Mouse (Mus musculus): Measurements from ENCODE around the gene Banp. TPM values are rescaled to one million over a fixed set of nuclear protein-coding genes. Genes with fewer than 3 reads are reported as not detected.
A peak's percentile ranks its signal among the peaks of the same experiment; 100 is the strongest.

Gene Banp
- polyA plus RNA-seq, 1 experiment from 2014 or later: 53.0 TPM

DNA sequence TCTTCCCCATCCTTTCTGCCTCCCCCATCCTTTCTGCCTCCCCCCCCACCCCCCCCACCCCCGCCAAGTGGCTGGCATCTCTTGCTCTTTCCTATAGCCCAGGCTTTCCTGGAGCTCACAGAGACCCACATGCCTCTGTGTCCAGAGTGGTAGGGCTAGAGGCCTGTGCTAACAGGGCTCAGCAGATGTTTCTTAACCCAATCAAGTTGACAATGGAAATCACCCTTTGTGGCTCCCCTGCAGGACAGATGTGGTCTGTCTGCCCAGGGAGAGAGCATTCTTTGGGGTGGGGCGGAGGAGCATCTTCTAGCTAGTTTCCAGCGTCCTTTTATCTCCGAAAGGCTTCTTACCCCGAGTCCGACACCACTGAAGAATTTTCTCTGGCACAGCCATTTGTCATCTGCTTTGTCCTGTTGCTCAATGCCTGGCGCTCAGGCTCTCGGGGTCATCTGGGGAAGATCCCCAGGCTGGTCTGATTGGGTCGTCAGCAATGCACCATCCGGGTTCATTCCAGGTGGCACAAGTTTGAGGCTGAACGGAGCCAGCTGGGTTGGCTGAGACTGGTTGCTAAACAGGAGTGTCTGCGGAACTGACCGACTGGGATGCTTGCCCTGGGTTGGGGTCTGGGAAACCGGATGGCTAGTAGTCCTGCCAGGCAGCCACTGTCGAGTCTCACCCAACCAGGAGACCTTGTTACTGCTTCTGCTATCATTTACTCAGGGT is 118.4 kb downstream of the Banp start:
- Histone ChIP-seq H3K27ac (ENCODE audit: low read length) (no peak overlapping the region), H3K9me3 (ENCODE audit: control insufficient read depth, low read length) (no peaks in the 10 kb centered on the region), H3K4me3 (ENCODE audit: low read length) (no peak overlapping the region), H3K4me2 (ENCODE audit: low read depth, low read length) (no peak overlapping the region), H3K27me3 (ENCODE audit: control insufficient read depth, insufficient read depth, low read depth, low read length) (peaks cover 3% of the 10 kb centered on the region; the same call in 1 of the 2 replicates), H3K4me1 (replicated peaks; ENCODE audit: control insufficient read depth, insufficient read depth, low read length) (peaks cover 2% of the 10 kb centered on the region; the same call in 1 of the 2 replicates), H3K9ac (ENCODE audit: low read length) (no peak overlapping the region), H3K36me3 (ENCODE audit: control insufficient read depth, insufficient read depth, low read length) (no peaks in the 10 kb centered on the region)
- 36% methylated on average over 15 of the region's 15 CpGs for WGBS
- peak; percentile 49 for ATAC-seq (ENCODE audit: low read depth)

DNA sequence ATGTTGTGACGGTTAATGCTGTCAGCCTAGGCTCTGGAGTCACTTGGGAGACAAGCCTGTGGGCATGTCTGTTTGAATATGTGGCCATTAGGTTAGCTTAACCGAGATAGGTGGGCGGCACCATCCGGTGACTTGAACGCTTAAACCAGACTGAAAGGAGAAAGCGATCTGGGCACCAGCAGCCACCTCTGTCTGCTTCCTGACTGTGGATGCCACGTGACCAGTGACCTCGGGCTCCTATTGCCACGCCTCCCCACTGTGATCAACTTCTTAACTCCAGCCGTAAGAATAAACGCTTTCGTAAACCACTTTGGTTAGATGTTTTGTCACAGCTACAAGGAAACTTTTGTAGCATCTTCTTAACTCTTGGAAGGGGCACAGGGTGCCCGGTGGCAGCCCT is 119.1 kb downstream of the Banp start:
- Histone ChIP-seq H3K27ac (ENCODE audit: low read length) (no peak overlapping the region), H3K27me3 (ENCODE audit: control insufficient read depth, insufficient read depth, low read depth, low read length) (peaks cover 3% of the 10 kb centered on the region; the same call in 1 of the 2 replicates), H3K9ac (ENCODE audit: low read length) (no peak overlapping the region), H3K4me1 (replicated peaks; ENCODE audit: control insufficient read depth, insufficient read depth, low read length) (peaks cover 2% of the 10 kb centered on the region; the same call in 1 of the 2 replicates), H3K9me3 (ENCODE audit: control insufficient read depth, low read length) (no peaks in the 10 kb centered on the region), H3K4me3 (ENCODE audit: low read length) (no peak overlapping the region), H3K36me3 (ENCODE audit: control insufficient read depth, insufficient read depth, low read length) (no peaks in the 10 kb centered on the region), H3K4me2 (ENCODE audit: low read depth, low read length) (no peak overlapping the region)
- WGBS: 78% methylated on average over 13 of the region's 13 CpGs
- ATAC-seq (ENCODE audit: low read depth): no peak

DNA sequence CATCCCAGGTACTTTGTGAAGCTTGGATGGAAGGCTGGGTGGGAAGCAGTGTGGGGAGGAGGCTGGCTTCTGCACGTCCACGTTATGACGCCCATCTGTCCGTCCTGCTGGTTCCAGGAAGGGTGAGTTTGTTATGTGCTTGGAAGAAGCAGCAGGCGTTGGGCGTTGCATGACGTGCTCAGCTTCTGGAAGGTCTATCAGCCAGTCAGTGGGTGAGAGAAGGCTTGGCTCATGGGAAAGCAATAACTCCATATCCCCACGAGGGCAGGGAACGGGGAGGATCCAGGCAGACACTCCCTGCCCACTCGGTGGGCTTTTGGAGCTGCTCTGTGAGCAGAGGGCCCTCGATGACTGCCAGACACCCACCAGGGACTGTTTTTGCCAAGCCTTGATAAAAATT is 119.7 kb downstream of the Banp start:
- peaks cover 4% of the 10 kb centered on the region for H3K4me1 ChIP-seq (replicated peaks; ENCODE audit: control insufficient read depth, insufficient read depth, low read length)
- 66% methylated on average over 11 of the region's 11 CpGs for WGBS
- no peak overlapping the region for H3K9ac ChIP-seq (ENCODE audit: low read length)
- no peak for ATAC-seq (ENCODE audit: low read depth)
- H3K4me2 ChIP-seq (ENCODE audit: low read depth, low read length): no peak overlapping the region
- no peak overlapping the region for H3K4me3 ChIP-seq (ENCODE audit: low read length)
- no peaks in the 10 kb centered on the region for H3K36me3 ChIP-seq (ENCODE audit: control insufficient read depth, insufficient read depth, low read length)
- no peaks in the 10 kb centered on the region for H3K9me3 ChIP-seq (ENCODE audit: control insufficient read depth, low read length)
- peaks cover 3% of the 10 kb centered on the region; the same call in 1 of the 2 replicates for H3K27me3 ChIP-seq (ENCODE audit: control insufficient read depth, insufficient read depth, low read depth, low read length)
- H3K27ac ChIP-seq (ENCODE audit: low read length): no peak overlapping the region

DNA sequence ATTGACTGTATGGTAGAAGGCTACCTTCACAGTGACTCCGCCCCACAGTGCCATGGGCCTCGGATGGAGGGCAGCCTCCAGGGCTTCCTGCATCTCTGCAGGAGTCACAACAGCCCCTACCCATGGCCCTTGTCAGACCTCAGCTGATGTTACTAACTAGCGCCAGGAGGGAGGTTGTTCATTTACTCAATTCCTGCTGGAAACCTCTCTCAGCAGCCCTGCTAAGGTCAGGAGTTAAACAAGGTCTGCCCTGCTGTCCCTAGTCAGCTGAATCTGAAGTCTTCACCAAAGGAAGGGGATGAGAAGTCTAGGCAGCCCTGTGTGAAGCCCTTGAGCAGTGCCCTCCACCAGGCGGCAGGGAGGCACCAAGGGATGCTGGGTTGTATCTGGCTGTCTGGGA is 121.6 kb downstream of the Banp start:
- 59% methylated on average over 4 of the region's 4 CpGs for WGBS
- Histone ChIP-seq H3K36me3 (ENCODE audit: control insufficient read depth, insufficient read depth, low read length) (no peaks in the 10 kb centered on the region), H3K4me2 (ENCODE audit: low read depth, low read length) (no peak overlapping the region), H3K27ac (ENCODE audit: low read length) (no peak overlapping the region), H3K9ac (ENCODE audit: low read length) (no peak overlapping the region), H3K4me1 (replicated peaks; ENCODE audit: control insufficient read depth, insufficient read depth, low read length) (peaks cover 14% of the 10 kb centered on the region), H3K9me3 (ENCODE audit: control insufficient read depth, low read length) (no peaks in the 10 kb centered on the region), H3K4me3 (ENCODE audit: low read length) (no peak overlapping the region), H3K27me3 (ENCODE audit: control insufficient read depth, insufficient read depth, low read depth, low read length) (peaks cover 6% of the 10 kb centered on the region)
- no peak for ATAC-seq (ENCODE audit: low read depth)

DNA sequence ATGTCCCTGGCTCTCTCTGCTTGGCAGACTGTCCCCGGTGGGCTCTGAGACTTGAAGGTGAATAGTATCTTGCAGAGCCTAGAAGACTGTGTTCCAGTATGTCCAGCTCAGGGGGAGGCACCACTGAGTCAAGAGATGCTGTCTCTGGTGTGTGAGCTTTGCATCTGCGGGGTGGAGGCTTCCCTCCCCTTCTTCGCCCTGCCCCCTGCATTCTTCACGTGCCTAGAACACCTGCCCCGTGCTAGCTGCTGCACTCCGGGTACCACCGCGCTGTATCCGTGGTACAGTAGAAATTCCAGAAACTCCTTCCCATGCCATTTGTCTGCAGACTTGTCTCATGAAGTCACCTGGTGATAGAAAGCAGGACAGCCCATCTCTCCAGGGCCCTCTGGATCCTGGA is 124.4 kb downstream of the Banp start:
- peaks cover 5% of the 10 kb centered on the region; the same call in 1 of the 2 replicates for H3K27me3 ChIP-seq (ENCODE audit: control insufficient read depth, insufficient read depth, low read depth, low read length)
- H3K4me1 ChIP-seq (replicated peaks; ENCODE audit: control insufficient read depth, insufficient read depth, low read length): peaks cover 15% of the 10 kb centered on the region
- no peak for ATAC-seq (ENCODE audit: low read depth)
- H3K9ac ChIP-seq (ENCODE audit: low read length): no peak overlapping the region
- no peak overlapping the region for H3K4me3 ChIP-seq (ENCODE audit: low read length)
- H3K27ac ChIP-seq (ENCODE audit: low read length): no peak overlapping the region
- no peaks in the 10 kb centered on the region for H3K36me3 ChIP-seq (ENCODE audit: control insufficient read depth, insufficient read depth, low read length)
- WGBS: 41% methylated on average over 9 of the region's 9 CpGs
- no peaks in the 10 kb centered on the region for H3K9me3 ChIP-seq (ENCODE audit: control insufficient read depth, low read length)
- H3K4me2 ChIP-seq (ENCODE audit: low read depth, low read length): no peak overlapping the region

DNA sequence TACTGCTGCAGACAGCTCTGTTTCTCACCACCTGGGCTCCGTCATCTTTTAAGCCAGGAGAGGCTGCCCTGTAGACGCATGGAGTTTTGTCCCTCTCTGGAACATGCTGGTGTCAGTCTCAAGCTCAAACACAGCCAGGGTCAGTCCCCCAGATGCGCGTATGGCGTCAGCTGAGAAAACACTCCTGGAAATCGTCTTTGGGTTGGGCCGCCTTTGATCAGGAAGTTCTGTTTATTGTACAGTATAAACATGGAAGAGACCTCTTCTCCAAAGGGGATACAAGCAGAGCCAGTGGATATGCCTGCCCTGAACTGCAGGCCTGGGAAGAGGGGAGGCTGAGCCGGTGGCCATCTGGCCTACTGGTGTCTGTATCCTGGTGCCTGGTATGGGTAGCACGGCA is 124.9 kb downstream of the Banp start:
- peaks cover 5% of the 10 kb centered on the region; the same call in 1 of the 2 replicates for H3K27me3 ChIP-seq (ENCODE audit: control insufficient read depth, insufficient read depth, low read depth, low read length)
- H3K4me1 ChIP-seq (replicated peaks; ENCODE audit: control insufficient read depth, insufficient read depth, low read length): peaks cover 15% of the 10 kb centered on the region
- H3K9ac ChIP-seq (ENCODE audit: low read length): no peak overlapping the region
- 24% methylated on average over 9 of the region's 9 CpGs for WGBS
- H3K36me3 ChIP-seq (ENCODE audit: control insufficient read depth, insufficient read depth, low read length): no peaks in the 10 kb centered on the region
- no peak overlapping the region for H3K4me3 ChIP-seq (ENCODE audit: low read length)
- no peaks in the 10 kb centered on the region for H3K9me3 ChIP-seq (ENCODE audit: control insufficient read depth, low read length)
- no peak overlapping the region for H3K27ac ChIP-seq (ENCODE audit: low read length)
- no peak overlapping the region for H3K4me2 ChIP-seq (ENCODE audit: low read depth, low read length)
- peak; percentile 45; the same call in 1 of the 2 replicates for ATAC-seq (ENCODE audit: low read depth)

DNA sequence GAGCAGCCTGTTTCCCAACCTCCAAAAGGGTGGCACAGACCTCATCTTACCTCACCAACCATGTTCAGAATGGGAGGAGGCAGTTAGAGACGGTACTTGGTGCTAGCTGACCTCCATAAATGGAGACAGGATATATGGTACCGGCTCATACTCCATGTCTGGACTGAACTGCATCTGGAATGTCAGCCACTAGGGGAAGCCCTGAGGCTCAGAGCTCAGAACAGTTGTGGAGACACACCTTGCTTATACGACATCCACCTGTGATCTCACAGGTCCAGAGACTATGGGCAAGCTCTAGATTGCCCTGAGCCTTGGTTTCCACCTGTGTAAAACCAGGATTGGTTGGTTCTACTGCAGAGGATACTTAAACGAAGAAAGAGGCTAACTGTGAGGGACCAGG is 125.4 kb downstream of the Banp start:
- Histone ChIP-seq H3K4me3 (ENCODE audit: low read length) (no peak overlapping the region), H3K9me3 (ENCODE audit: control insufficient read depth, low read length) (no peaks in the 10 kb centered on the region), H3K36me3 (ENCODE audit: control insufficient read depth, insufficient read depth, low read length) (no peaks in the 10 kb centered on the region), H3K9ac (ENCODE audit: low read length) (no peak overlapping the region), H3K4me2 (ENCODE audit: low read depth, low read length) (no peak overlapping the region), H3K27ac (ENCODE audit: low read length) (no peak overlapping the region), H3K4me1 (replicated peaks; ENCODE audit: control insufficient read depth, insufficient read depth, low read length) (peaks cover 15% of the 10 kb centered on the region), H3K27me3 (ENCODE audit: control insufficient read depth, insufficient read depth, low read depth, low read length) (peaks cover 5% of the 10 kb centered on the region; the same call in 1 of the 2 replicates)
- no peak for ATAC-seq (ENCODE audit: low read depth)
- 53% methylated on average over 4 of the region's 4 CpGs for WGBS

DNA sequence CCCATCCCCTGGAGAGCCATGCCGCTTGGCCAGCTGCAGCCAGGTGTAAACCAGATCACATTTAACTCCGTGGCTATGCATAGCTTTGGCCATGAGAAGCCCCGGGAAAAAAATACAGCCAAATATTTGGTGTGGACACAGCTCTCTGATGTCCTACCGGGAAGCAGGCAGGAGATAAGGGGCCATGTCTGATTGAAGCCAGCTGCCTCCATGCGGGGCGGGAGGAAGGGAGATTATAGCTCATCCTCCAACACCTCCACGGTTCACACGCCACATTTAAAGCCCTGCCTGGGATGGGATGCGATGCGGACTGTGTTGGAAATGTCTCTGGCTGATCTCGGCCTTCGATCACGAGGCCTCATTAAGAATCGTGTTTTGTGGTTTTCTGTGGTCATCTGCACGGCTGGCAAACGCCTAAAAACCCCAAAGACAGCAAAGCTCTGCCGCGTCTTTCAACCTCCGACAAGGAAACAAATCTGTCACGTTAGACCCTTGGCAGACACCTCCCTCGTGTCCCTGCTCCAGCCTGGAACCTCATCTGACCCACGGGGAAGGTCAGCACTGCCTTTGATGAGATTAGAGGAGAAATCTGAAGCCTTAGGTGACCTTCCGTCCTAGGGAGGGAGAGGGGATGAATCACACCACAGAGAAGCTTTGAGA is 126.8 kb downstream of the Banp start:
- Histone ChIP-seq H3K27me3 (ENCODE audit: control insufficient read depth, insufficient read depth, low read depth, low read length) (peaks cover 5% of the 10 kb centered on the region; the same call in 1 of the 2 replicates), H3K4me3 (ENCODE audit: low read length) (no peak overlapping the region), H3K9ac (ENCODE audit: low read length) (no peak overlapping the region), H3K4me2 (ENCODE audit: low read depth, low read length) (no peak overlapping the region; the same call in 1 of the 2 replicates), H3K27ac (ENCODE audit: low read length) (no peak overlapping the region), H3K4me1 (replicated peaks; ENCODE audit: control insufficient read depth, insufficient read depth, low read length) (peaks cover 19% of the 10 kb centered on the region), H3K36me3 (ENCODE audit: control insufficient read depth, insufficient read depth, low read length) (no peaks in the 10 kb centered on the region), H3K9me3 (ENCODE audit: control insufficient read depth, low read length) (no peaks in the 10 kb centered on the region)
- WGBS: 24% methylated on average over 23 of the region's 23 CpGs
- peak; percentile 34; the same call in 1 of the 2 replicates for ATAC-seq (ENCODE audit: low read depth)

DNA sequence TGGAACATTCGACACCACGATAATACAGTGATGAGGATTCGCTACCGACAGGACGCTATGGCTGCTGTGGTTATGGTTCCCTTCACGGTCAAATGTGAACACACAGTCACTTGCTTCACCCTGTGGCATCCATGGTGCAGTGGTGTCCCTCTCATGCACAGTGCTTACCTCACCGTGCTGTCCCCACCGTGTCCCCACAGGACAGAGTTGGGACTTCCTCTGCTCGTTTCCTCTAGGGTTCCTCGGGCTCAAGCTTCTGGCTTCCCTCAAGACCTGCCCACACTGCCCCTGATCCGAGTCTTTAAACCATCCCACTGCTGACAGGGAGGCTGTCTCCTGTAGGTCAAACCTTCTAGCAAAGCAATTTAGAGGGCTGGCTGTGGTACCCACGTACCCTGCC is 128.8 kb downstream of the Banp start:
- ATAC-seq (ENCODE audit: low read depth): no peak
- H3K36me3 ChIP-seq (ENCODE audit: control insufficient read depth, insufficient read depth, low read length): no peaks in the 10 kb centered on the region
- H3K4me3 ChIP-seq (ENCODE audit: low read length): no peak overlapping the region
- 82% methylated on average over 12 of the region's 12 CpGs for WGBS
- H3K9ac ChIP-seq (ENCODE audit: low read length): no peak overlapping the region
- no peaks in the 10 kb centered on the region for H3K9me3 ChIP-seq (ENCODE audit: control insufficient read depth, low read length)
- peaks cover 19% of the 10 kb centered on the region for H3K4me1 ChIP-seq (replicated peaks; ENCODE audit: control insufficient read depth, insufficient read depth, low read length)
- no peak overlapping the region for H3K27ac ChIP-seq (ENCODE audit: low read length)
- H3K4me2 ChIP-seq (ENCODE audit: low read depth, low read length): no peak overlapping the region
- peaks cover 5% of the 10 kb centered on the region; the same call in 1 of the 2 replicates for H3K27me3 ChIP-seq (ENCODE audit: control insufficient read depth, insufficient read depth, low read depth, low read length)
